Mouse (Mus musculus) layer of hippocampus, postnatal 14 days (tissue): Measurements from ENCODE around the gene Zbtb9. TPM values are rescaled to one million over a fixed set of nuclear protein-coding genes. Genes with fewer than 3 reads are reported as not detected.
"Not testable (repeated sequence)": the region's sequence is repeated elsewhere in the genome, so short reads cannot be mapped to it uniquely, and the experiment has no call there.

Experiments used
- DNase-seq, 2 experiments: peaks; one replicate each; pipeline ENCODE4 v3.0.0; 2021 to 2022; ENCODE audit warnings: low spot score in 2 of 2, mixed read lengths in 1 of 2
- total RNA-seq, 2 experiments: library from RNA; stranded (reverse); gene quantifications; 2 replicates each; pipeline ENCODE4 v1.2.3; 2021

Zbtb9 gene
- total RNA-seq, 2 experiments from 2014 or later, result 11.7 to 14.1 TPM

GRCm38 (mm10) chr17:26970221-26970620, 2.7 kb upstream of the Zbtb9 start:
- DNase-seq, result no peak

DNA sequence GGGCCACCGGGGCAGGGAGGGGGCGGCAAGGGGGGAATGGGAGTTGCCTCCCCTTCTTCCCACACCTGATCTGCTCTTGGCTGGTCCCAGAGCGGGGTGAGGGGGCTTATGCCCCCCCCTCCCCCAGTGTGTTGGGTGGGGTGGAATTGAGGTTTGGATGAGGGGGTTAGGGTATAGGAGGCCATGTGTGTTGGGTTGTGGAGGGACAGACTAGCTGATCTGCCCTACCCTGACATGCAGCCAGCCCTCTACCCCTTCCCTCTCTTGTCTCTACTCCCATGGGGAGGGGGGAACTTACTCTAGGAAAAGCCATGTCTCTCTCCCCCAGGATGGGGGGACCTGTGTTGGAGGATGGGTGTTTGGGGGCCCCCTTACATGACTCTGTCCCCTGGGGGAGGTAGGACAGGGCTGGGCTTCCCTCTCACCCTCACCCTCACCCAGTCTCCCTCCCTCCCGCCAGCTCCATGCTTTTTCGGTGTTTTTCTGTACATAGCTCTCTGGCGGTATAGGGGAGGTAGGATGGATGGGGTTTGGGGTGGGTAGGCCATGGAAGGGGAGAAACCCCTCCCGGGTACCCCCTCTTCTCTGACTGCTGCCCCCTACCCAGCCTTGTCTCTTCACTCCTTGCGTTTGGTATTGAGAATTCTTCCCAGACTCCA, 1.6 kb upstream of the Zbtb9 start:
- DNase-seq, result no peak

GRCm38 (mm10) chr17:26972107-26972506, 860 bp upstream of the Zbtb9 start:
- no peak for DNase-seq

GRCm38 (mm10) chr17:26974547-26974946, 1.6 kb downstream of the Zbtb9 start:
- no peak for DNase-seq

DNA sequence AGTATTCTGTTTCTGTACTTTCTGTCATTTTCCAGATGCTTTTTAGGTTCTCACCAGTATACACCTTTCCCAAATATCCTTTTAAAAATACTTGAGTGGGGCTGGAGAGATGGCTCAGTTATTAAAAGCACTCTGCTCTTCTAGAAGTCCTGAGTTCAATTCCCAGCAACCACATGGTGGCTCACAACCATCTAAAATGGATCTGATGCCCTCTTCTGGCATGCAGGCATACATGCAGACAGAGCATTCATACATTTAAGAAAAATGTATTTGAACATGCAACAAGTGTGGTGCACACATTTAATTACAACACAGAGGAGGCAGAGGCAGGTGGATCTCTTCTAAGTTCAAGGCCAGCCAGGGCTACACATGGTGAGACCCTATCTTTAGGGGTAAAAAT, 2.4 kb downstream of the Zbtb9 start:
- DNase-seq, result no peak

DNA sequence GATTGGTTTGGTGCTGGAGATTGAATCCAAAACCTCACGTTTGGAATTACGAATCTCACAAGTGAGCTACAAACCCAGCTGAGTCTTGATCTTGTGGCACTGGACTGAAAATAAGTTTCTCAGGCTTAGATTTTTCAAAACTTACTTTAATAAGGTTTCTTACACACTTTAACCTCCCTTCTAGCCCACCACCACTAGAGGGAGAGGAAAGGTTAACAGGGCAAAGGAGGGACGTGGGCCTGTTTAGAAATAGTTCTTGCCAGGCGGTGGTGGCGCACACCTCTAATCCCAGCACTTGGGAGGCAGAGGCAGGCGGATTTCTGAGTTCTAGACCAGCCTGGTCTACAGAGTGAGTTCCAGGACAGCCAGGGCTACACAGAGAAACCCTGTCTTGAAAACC, 4.4 kb downstream of the Zbtb9 start:
- not testable (repeated sequence) for DNase-seq

- no peak for DNase-seq
Measured at GRCm38 (mm10) chr17:26979426-26979825, 6.5 kb downstream of the Zbtb9 start.

- no peak for DNase-seq
Measured at GRCm38 (mm10) chr17:26981050-26981449, 8.1 kb downstream of the Zbtb9 start.

DNA sequence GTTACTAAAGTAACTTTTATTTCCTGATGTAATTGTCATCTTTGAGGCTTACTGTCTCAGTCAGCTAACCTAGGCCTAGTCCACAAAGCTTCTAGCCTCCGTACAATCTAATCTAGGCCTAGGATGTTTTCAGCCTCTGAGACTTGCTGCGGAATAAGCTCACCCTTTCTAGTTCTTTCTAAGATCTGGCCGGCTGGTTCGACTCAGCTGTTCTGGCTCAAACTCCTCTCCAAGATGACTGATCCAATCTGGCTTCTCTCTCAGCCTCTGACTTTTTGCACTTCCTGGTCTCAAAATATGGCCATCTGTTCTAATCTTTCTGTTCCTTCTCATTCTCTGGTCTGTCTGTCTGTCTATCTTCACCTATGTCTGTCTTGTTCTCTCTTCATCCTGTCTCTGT, 10.4 kb downstream of the Zbtb9 start:
- no peak for DNase-seq

DNA sequence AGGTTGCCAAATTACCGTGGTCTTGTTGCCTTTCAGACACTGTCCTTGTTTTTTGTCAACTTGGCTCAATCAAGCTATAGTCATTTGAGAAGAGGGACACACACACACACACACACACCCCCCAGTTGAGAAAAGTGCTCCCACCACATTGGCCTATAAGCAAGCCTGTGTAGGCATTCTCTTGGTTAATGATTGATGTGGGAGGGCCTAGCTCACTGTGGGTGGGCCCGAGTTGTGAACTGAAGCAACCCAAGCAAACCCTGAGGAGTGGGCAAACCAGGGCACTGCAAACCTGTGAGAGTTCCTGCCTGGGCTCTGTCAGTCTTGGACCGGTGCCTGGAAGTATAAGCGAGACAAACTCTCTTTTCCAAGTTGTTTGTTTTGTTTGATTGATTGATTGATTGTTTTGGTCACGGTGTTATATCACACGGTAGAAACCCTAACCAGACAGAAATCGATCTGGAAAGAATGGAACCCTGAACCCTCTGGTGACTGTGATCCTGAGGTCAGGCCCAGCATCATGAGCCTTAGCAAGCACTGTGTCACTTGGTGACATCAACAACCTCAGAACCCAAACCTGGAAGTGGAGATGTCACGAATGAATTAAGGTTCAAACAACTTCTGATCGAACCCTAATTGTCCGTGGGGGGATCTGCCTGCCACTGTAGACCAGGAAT, 12.7 kb downstream of the Zbtb9 start:
- no peak for DNase-seq

- DNase-seq, result no peak
Measured at GRCm38 (mm10) chr17:26990521-26990920, 17.6 kb downstream of the Zbtb9 start.

GRCm38 (mm10) chr17:26994410-26994809, 21.4 kb downstream of the Zbtb9 start:
- no peak for DNase-seq

DNA sequence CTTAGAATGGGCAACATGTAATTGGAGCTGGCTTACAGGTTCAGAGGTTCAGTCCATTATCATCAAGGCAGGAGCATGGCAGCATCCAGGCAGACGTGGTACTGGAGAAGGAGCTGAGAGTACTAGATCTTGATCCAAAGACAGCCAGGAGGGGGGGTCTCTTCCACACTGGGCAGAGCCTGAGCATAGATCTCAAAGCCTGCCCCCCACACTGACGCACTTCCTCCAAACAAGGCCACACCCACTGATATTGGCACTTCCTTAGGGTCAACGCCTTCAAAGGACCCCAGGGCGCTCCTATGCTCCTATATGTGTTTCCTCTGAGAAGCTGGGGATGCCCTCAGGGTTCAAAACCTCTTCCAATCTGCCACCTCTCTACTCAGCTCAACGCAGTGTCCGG, 22.0 kb downstream of the Zbtb9 start:
- no peak for DNase-seq

- DNase-seq, result no peak
Measured at GRCm38 (mm10) chr17:26995562-26995961, 22.6 kb downstream of the Zbtb9 start.

DNA sequence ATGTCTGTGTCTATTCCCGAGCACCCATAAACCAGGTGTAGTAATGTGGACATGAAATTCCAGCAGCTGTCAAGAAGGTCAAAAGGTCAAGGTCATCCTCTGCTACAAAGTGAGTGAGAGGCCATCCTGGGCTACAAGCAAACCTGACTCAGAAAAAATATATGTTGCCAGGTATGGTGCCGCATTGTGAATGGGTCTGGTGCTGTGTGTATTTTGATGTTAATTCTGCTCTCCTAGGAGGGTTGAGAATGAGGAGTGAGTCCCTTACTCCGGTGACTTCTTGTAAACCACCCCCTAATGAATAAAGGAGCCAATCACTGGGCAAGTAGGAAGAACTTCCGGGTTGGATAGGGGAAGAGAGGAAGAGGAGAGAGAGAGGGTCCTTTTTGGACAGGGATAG, 24.7 kb downstream of the Zbtb9 start:
- DNase-seq, result no peak

GRCm38 (mm10) chr17:26998283-26998682, 25.3 kb downstream of the Zbtb9 start:
- no peak for DNase-seq

GRCm38 (mm10) chr17:26999996-27000395, 27.0 kb downstream of the Zbtb9 start:
- no peak for DNase-seq

- DNase-seq, result no peak
Measured at GRCm38 (mm10) chr17:27001151-27001550, 28.2 kb downstream of the Zbtb9 start.

- no peak for DNase-seq
Measured at GRCm38 (mm10) chr17:27001889-27002288, 28.9 kb downstream of the Zbtb9 start.

GRCm38 (mm10) chr17:27004431-27004830, 31.5 kb downstream of the Zbtb9 start:
- no peak for DNase-seq

GRCm38 (mm10) chr17:27004903-27005485, 32.0 kb downstream of the Zbtb9 start:
- DNase-seq, result no peak

GRCm38 (mm10) chr17:27005644-27006043, 32.7 kb downstream of the Zbtb9 start:
- no peak for DNase-seq

GRCm38 (mm10) chr17:27008277-27008676, 35.3 kb downstream of the Zbtb9 start:
- no peak for DNase-seq
